Mouse (Mus musculus) lung, adult 18-20 months (tissue): ENCODE results near the gene Zic3.

Source experiments
- DNase-seq, 2 experiments: peaks; one replicate each; pipeline ENCODE4 v3.0.0; 2022; ENCODE audit warnings: mixed read lengths in 2 of 2

The Zic3 gene

DNA sequence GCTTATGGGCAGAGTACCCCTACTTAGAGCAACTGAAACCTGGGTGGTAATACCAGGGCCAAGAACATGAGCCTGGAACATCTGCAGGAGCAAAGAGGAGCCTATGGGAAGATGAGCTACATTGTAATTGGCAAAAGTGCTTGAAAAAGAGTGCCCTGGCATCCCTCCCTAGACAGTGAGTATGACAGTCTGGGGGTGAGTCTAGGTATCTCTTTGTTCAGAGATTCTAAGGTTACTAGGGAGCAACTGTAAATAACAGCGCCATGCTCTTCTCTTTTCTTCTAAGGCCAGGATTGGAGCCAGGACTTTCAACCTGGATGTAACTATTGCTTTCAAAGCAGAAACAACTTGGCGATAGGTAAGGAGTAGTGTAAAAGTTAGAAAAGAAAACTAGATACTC is at the start of gene Zic3:
TSS of gene Zic3 (plus strand) at position 301 of the 400 bp plus-strand sequence.
- no peak for DNase-seq

DNA sequence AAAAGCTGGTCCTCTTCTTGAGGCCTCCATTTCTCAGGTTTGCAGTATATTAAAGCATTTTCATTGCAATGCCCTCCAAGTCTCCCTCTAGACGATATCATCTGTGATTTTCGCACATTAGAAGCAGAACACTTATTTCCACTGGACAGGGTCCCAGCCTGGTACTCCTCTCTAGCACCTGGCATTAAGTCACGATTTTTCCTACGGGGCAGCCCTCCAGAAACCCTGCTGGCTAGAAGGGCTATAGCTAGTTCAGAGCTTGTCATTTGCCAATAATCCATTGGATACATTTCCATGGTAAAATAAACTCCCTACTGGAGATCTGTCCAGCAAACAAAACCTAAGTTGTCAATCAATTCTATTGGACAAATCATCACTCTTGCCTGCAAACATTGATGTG is 40.1 kb upstream of the Zic3 start:
- DNase-seq, result no peak

DNA sequence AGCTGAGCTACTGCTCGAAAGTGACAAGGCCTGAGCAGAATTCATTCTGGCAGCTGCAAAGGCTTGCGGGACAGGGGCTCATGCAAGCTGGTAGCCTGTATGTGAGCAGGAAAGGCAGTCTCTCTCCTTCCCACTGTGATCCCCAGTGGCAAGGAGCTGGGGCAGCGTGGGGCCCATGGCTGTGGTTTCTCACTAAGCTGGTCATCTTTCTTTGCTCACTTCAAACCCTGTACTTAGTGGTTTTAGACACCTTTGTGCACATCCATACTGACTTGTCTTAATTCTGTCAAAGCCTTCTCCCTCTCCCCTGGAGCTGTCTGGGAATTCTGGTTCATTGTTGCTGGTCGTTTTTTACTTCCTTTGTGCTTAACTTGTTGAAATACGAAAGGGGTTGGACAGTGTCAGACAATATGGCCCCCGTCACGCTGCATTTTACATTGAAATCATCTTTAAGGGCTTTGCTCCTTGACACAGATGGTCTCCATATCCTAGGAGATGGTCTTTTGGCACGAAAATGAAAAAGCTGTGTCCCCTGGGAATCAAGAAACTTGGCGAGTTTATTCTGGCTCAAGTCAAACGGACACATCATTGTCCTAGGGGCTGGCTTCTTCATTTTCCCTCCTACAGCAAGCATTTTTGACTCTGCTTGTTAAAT is 34.9 kb upstream of the Zic3 start:
- no peak for DNase-seq

DNA sequence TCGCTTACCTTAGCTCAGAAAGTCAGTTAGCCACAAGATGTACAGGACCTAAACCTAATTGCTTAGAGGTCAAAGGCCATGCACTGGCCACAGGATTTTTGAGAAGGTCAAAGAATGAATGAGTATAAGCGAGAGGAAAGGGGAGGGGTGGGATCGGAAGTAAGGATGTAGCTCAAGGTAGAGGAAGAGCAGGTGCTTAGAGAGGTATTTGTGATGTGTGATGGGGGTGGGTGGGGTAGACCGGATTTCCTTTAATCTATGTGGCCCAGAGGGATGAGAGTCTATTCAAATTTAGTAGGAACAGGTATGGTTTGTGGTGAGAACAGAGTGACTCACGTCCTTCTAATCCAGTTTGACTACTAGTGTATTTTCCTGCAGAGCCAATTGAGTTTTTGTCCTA is 9.1 kb upstream of the Zic3 start:
- no peak for DNase-seq

DNA sequence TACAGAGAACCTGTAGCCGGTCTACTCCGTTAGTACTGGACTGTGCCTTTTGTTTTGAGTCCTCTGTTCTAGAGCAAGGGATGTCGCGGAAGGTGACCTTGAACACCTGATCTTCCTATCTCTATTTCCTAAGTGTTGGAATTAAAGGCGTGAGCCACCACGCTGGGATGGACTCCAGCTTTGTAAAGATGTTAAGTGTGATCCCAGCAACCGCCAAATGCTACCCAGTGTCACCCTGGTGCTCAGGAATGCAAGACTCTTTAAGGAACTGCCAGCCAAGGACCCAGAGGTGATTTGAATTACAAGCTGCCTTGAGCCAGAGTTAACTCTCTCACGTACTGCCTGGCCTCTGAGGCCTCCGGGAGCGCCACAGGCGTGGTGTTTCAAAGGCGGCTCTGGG is 8.4 kb upstream of the Zic3 start:
- DNase-seq, result no peak

DNA sequence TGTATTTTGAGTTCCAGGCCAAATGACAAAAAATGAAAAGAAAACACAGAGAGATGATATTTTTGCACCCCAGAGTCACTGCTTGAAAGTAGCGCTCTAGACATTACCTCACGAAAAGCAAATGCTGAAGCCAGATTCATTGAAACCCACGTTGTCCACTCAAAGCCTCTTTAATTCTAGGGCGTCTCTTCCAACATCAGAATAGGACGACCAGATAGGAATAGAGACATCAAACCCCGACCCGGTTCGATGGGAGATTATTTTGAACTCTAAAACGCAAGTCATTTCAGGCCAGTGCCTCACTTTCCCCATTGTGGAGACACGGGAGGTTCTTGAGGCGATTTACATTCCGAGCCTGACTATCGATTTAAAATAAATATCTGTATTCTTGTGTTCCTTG is 7.7 kb upstream of the Zic3 start:
- no peak for DNase-seq

DNA sequence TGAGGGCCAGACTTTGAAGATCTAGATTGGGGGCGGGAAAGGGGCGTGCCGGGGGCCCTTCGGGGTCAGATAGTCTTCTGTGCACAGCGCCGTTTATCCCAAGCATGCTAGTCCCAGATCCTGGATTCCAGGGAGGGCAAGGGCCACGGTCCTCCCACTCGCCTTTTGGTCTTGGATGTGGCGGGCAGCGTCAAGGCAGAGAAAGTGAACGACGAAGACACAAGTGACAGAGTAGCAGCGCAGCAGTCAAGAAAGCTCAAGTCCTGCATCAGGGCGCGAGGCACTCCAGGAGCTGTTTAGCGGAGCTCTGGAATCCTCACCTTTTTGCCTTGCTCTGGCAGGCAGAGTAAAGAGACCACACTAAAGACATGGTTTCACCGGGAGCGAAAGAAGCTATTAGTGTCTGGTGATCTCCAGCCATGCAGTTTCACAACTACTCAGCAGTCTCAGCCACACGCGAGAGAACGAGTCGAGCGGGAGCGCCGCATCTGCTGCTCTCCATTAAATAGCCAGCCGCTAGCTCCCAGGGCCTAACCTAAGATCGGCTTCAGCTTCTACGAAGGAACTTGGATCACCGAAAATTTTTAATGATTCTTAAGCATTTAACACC is 7.1 kb upstream of the Zic3 start:
- no peak for DNase-seq

DNA sequence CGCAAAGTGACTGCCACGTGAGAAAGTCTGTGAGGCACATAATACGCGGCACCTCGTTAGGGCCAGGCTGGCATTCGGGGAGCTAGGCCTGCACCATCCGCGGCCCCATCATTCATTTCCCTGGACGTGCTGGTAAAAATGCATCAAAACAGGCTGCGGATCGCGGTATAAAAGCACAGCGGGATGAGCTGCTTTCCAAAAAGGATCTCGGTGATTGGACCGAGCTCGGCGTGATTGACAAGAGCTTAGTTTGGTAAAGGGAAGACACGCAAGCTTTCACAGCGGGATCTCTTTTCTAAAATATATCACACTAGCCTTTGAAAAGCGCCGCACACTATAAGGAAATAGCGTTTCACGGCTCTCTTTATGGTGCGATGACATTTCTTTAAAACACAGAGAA is 3.8 kb upstream of the Zic3 start:
- no peak for DNase-seq

DNA sequence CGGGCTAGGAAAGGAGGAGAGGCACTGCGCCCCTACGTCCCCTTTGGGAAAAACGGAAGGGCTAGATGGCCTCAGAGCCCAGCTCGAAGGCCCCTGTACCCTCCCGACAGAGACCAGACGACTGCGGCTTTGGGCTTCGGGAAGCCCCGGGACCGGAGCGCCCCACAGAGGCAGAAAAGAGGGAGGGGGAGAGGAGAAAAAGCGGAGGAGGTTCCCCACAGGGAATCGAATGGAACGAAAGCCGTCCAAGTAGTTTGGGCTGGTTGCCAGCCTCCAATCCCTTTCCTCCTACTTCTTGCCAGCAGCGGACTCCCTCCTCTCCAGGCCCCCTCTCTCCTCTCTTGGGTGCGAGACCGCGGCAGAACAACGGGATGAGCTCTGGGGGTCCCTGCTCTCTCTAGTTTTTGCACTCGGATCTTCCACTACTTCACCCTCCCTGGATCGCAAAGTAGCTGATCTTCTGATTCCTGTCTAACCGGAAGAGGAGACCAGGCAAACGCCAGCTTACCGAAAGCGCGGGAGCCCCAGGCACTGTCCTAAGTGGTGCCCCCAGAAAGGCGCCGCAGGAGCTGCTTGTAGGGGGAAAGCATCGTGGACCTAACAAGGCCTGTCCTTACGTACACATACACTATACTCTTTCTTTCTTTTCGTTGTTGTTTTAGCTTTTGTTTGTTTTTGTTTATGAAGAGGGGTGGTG is 3.1 kb upstream of the Zic3 start:
- DNase-seq, result no peak

DNA sequence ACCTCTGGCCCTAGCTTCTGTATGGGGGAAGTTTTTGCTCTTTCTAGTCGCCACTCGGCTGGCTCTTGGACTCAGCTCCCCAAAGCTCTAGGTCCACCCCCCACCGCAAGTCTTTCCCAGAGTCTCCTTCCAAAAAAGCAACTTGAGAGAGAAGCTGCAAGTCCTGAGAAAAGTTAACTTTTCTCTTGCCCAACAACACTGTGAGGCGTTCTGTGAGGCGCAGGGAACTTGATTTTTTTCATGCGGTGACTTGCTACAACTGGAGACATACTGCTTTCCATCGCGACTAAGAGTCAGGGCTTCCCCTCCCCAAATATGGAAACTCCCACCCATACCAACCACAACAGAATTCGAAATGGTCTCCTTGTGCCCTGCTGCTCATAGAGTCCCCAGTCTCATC is 5.1 kb downstream of the Zic3 start:
- DNase-seq, result no peak

DNA sequence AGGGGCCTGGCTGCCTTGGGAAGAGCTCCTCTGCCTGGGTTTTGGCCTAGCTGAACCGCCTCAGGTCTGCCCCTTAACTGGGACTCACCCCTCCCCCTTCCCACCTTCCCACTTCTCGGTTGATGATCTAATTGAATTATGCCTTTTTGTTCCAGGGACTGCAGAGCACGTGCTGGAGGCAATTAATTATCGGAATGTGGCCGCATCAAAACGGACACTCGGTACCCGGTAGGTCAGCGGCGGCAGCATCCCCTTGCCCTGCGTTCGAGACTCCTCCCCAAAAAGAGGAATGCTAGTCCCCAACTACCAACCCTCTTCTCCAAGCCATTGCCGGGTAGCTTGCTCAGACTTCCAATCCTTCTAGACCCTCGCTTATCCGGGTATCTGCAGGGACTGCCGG is 5.6 kb downstream of the Zic3 start:
- DNase-seq, result no peak

DNA sequence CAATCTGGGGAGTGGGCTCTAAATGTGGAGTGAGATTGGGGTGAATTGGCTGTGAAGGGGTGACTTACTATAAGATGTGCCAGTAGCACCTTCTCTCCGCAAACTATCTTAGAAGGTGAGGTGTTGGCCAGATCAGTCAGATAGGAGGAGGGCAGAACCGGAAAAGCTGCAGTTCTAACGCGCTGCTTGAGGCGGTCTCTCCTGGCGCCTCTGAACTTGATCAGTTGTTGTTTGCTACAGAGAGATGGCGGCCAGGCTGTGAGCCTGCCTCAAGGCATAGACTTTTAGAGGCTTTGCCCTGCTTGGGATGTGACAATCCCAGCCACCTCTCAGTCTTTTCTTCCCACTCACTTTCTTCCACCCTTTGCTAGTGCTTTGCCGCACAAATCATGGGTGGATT is 6.4 kb downstream of the Zic3 start:
- no peak for DNase-seq

DNA sequence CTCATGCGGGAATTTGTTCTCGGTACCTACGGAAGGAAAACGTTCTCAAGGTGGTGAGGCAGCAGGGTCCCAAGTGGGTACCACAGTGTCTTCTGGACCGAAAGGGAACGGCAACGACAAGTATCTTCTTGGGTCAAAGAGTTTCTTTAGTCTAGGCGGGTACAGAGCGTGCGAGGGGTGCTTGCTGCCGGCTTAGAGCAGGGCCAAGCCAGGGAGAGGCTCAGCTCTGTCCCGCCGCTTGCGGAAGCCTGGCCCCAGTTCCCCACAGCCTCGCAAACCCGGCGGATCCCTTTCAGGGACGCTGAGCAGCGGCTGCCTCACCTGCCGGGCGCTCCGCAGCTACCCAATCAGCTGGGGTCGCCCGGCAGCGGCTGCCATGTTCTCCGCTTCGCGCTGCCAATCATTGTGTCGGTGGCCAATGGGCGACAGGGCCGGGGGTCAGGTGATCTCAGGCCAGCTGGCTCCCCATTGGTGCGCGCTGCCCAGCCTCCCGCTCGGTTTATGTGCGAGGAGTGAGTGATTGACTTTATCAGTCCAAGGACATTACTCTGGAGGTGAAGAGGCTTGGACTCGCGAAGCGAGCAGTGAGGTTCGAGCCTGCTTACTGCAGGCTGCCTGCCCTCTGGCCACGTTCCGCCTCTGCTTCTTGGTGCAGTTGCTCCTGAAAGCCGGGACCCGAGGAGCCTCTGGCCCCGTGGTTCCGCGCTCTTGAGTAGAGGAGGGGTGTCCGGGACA is 7.8 kb downstream of the Zic3 start:
- DNase-seq, result peak; percentile 10 to 13

DNA sequence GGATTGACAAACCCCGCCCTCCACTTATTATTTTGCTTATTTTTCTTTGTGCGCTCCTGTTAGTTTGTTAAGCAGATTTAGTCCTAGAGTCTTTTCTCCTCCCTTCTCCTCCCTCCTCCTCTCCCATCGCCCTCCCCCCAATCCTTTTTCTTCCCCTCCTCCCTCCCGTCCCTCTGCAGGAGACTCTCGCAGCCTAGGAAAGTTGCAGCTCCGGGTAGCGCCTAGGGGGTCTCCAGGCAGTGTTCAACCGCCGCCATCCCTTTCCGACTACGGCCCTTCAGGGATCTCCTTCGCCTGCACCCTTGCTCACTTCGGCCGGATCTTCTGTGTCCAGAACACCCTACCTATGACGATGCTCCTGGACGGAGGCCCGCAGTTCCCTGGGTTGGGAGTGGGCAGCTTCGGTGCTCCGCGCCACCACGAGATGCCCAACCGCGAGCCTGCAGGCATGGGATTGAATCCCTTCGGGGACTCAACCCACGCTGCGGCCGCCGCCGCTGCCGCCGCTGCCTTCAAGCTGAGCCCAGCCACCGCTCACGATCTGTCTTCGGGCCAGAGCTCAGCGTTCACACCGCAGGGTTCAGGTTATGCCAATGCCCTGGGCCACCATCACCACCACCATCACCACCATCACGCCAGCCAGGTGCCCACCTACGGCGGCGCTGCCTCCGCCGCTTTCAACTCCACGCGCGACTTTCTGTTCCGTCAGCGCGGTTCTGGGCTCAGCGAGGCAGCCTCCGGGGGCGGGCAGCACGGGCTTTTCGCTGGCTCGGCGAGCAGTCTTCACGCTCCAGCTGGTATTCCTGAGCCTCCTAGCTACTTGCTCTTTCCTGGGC is 8.6 kb downstream of the Zic3 start:
- no peak for DNase-seq

DNA sequence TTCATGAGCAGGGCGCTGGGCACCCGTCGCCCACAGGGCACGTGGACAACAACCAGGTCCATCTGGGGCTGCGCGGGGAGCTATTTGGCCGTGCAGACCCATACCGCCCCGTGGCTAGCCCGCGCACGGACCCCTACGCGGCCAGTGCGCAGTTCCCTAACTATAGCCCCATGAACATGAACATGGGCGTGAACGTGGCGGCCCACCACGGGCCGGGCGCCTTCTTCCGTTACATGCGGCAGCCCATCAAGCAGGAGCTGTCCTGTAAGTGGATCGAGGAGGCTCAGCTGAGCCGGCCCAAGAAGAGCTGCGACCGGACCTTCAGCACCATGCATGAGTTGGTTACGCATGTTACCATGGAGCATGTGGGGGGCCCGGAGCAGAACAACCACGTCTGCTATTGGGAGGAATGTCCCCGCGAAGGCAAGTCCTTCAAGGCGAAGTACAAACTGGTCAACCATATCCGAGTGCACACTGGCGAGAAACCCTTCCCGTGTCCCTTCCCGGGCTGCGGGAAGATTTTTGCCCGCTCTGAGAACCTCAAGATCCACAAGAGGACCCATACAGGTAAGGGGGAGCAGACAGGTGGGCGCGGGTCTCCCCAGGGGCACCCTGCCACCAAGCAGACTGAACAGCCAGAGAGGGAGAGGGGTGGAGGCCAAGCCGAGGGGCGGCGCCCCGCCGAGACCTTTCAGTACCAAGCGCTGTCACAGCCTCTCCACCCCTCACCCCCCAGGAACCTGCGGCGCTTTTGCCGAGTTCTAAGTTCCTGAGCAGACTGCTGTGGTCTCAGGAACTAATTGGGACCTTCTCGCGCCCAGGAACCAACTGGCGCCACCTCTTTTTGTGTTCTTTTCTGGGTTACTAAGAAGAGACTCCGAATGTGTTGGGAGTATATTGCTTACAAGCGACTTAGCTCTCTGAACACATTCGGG is 9.4 kb downstream of the Zic3 start:
- DNase-seq, result no peak

DNA sequence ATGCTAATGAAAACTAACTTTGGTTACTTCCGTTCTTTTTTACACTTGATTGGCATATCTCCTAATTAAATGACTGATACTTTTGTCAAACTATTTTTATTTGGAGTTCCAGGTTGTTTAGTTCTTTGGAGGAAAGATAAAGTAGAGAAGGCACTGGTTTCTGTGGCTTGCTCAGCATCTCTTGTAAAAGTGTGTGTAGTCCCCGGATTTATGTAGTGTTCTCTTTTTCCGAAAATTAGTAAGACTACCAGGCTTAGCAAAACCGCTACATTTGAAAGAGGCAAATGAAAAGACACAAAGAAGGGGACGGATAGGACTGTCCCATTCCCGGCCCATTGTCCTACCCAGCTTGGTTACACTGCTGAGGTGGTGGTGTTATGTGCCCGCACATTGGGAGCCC is 10.1 kb downstream of the Zic3 start:
- no peak for DNase-seq

DNA sequence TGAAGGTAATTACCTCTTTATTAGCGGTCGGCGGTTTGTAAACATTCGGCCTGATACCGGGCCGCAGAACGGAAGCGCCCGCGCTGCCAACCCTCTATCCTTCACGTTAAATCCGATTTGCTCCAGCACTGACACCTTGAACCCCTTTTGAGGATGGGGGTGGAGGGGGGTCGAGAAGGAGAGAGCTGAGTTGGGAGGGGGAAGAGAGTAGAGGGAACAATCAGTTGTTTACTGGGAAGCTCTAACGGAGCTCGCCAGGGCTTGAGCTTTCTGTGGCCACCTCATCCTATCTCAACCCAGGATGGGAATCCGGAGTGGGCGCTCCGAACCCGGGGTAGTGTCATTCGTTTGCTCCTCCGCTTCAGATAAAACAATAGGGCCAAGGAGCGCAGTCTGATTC is 11.0 kb downstream of the Zic3 start:
- DNase-seq, result no peak

DNA sequence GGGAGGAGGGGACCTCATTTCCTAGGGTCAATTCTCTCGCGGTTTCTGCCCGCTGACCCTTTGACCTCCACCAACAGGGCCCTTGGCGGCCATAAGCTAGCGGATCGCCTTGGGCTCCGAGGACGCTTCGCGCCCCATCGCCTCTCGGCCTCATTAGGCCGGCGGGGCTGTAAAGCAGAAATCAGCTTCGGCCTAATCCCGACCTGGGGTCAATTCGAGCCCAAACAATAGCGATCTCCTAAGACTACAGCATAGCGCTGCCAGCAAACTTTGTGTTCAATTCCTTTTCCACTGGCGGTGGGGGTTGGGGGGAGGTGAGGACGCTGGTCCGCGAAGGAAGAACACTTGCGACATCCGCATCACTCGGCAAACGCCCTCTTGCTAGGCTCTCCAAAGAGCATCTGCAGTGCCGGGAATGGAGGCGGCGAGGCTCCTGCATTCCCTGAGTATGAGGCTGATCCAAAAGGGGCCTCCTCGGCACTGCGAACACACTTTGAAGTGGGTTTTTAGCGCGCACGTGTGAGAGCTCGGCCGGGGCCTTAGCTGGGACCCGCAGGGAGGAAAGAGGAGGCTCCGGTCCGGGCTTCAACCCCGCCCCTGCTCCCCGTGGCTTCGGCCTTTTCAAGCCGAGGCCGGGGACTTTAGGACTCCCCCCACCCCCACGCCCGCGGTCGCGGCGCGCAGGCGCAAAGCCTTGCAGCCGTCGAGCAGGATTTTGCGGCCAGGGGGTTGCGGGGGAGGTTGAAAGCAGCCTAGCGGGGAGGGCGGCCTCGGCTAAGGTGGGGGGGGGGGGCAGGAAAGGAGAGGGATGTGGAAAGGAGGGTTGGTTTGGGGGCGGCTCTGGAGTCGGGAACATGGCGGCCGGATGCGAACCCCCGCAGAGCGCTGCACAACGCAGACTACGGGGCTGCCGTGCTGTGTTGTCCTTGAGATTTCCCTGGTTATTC is 15.8 kb downstream of the Zic3 start:
- no peak for DNase-seq

DNA sequence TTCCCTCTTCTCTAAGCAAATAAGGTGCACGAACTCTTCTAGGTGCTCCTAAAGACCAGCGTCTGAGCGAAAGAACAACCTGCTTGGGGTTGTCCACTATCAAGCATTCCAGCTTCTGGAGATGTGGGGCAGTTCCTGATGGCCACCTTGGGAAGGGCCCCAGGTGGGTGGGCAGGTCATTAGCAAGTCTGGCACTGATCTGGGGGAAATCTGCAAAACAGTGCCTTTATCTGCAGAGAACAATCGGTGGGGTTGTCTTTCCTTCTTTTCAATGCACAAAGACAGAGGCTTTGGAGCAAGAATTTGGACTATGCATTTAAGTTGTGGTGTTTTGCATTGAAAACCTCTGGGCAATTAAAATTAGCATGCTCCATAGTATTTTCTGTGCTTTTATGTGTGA is 17.2 kb downstream of the Zic3 start:
- no peak for DNase-seq

DNA sequence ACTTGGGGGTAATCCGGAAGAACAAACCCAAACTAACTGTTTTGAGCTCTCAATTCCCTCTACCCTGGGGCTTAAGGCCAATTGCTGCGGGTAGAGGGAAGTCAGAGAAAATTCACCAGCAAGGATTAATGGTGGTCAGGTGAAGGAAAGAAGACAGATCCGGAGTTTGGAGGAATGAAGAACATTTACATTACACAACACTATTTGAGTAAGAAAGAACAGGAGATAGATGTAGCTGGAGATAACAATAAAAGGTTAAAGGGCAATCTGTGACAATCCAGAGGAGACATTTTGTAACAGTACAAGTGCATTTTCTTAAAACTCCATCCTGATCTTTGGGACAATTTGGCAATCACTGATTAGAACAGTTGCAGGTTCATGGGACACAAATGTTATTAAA is 19.4 kb downstream of the Zic3 start:
- DNase-seq, result no peak

DNA sequence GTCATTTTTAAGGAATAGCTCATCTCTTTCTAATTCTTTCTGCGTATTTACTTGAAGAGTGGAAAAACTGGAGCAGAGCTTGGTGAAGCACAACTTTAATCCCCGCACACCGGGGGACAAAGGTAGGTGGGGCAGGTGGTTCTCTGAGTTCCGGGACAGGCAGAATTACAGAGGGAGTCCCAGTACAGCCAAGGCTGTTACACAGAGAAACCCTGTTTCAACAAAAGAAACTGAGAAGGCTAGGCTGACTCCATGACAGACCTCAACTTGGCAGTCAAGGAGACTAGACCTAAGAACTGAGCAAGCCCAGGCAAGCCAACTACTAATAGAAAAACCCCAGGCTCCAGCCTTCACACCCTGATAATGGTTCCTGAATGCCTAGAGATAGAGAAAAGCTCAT is 20.0 kb downstream of the Zic3 start:
- DNase-seq, result no peak
